Mouse (Mus musculus): ENCODE measurements around the gene Gm4871.
"Not testable (repeated sequence)": the region's sequence is repeated elsewhere in the genome, so short reads cannot be mapped to it uniquely, and the experiment has no call there.

Gene Gm4871

GRCm38 (mm10) chr5:145032391-145032790 is at the start of gene Gm4871:
TSS of gene Gm4871 (minus strand) at chr5:145032754.
- DNase-seq (ENCODE audit: low read depth, low spot score), result not testable (repeated sequence)

GRCm38 (mm10) chr5:145081866-145082613 is 49.5 kb upstream of the Gm4871 start:
- DNase-seq (ENCODE audit: low read depth, low spot score), result no peak

DNA sequence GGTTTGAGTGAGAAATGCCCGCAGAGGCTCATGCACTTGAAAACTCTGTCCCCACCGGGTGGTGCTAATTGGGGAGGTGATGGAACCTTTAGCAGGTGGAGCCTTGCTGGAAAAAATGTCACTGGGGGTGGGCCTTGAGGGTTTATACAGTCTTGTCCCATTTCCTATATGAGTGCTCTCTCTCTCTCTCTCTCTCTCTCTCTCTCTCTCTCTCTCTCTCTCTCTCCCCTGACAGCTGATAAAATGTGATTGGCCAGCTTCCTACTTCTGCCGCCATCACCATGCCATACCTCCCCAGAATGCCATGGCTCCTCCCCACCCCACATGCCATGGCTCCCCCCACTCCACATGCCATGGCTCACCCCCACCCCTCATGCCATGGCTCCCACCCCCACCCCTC is 42.5 kb upstream of the Gm4871 start:
- DNase-seq (ENCODE audit: low read depth, low spot score), result no peak

GRCm38 (mm10) chr5:145071342-145071741 is 38.8 kb upstream of the Gm4871 start:
- peak; percentile 89 for DNase-seq (ENCODE audit: low read depth, low spot score)

- DNase-seq (ENCODE audit: low read depth, low spot score), result peak; percentile 89
These were observed 37.2 kb upstream of the Gm4871 start for GRCm38 (mm10) chr5:145069707-145070106.

DNA sequence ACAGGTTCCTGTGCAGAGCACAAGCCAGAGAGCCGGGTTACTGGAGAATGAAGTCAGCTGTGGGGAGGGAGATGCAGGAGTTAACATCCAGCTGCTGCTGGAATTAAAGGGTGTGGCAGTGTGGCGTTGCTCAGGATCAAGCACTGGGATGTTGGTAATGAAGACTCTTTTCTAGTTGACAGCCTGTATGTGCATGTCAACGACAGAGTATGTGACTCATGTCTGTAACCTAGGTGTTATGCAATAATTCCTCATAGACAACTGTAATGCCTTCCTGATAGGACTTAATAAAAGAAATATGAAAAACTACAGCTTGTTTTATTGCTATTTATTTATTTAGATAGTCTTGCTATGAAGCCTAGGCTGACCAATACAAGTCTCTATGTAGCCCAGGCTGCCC is 36.3 kb upstream of the Gm4871 start:
- DNase-seq (ENCODE audit: low read depth, low spot score), result no peak

- DNase-seq (ENCODE audit: low read depth, low spot score), result peak; percentile 85
These were observed 32.3 kb upstream of the Gm4871 start for GRCm38 (mm10) chr5:145064765-145065340.

DNA sequence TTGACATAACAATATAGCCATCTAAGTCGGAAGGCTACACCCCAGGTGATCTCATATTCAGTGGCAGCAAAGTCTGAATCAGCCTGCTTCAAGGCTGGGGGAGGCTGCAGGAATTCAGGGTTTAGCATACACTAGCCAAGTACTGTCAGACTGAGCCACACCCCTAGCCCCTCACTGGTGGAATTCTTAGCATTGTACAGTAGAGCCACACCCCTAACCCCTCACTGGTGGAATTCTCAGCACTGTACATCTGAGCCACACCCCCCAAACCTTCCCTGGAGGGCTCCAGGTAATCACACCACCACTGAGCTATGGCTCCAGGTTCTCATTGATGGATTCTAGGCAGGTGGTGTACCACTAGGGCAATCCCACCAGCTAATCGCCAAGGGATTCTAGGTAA is 27.0 kb upstream of the Gm4871 start:
- DNase-seq (ENCODE audit: low read depth, low spot score), result peak; percentile 89

DNA sequence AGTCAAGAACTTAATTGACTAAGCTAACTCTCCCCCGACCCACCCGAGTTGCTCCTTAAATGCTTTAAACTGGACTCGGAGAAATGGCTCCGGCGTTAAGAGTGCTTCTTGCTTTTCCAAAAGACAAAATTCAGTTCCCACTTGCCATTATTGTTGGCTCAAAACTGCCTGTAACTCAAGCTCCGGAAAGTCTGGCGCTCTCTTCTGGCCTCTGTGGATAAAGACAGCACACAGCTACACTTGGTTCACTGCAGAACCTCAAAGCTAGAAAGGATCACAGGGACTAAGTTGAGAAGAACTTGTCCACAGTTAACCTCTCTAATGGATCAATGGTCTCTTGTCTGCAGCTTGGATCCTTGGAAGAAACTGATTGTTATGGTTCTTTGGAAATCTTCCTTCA is 26.2 kb upstream of the Gm4871 start:
- DNase-seq (ENCODE audit: low read depth, low spot score), result peak; percentile 75

GRCm38 (mm10) chr5:145057907-145058306 is 25.4 kb upstream of the Gm4871 start:
- no peak for DNase-seq (ENCODE audit: low read depth, low spot score)

- not testable (repeated sequence) for DNase-seq (ENCODE audit: low read depth, low spot score)
These were observed 21.6 kb upstream of the Gm4871 start for GRCm38 (mm10) chr5:145054187-145054586.

- DNase-seq (ENCODE audit: low read depth, low spot score), result not testable (repeated sequence)
These were observed 10.1 kb upstream of the Gm4871 start, which contains the start of gene 1700018F24Rik for GRCm38 (mm10) chr5:145042690-145043089. TSS of gene 1700018F24Rik (plus strand) at chr5:145042990.

DNA sequence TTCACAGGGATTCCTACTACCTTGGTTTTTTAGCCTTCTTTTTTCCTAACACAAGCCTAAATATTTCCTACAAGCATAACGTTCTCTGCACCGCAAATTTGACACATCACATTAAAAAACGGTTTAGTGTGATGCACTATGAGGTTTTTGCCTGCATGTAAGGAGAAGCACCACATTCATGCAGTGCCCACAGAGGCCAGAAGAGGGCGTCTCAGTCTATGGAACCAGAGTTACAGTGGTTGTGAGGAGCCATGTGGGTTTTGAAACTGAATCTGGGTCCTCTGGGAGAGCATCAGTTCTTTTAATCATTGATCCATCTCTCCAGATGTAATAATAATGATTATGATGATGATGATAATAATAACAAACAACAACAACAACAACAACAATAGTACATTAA is 9.1 kb upstream of the Gm4871 start:
- peak; percentile 79 for DNase-seq (ENCODE audit: low read depth, low spot score)

DNA sequence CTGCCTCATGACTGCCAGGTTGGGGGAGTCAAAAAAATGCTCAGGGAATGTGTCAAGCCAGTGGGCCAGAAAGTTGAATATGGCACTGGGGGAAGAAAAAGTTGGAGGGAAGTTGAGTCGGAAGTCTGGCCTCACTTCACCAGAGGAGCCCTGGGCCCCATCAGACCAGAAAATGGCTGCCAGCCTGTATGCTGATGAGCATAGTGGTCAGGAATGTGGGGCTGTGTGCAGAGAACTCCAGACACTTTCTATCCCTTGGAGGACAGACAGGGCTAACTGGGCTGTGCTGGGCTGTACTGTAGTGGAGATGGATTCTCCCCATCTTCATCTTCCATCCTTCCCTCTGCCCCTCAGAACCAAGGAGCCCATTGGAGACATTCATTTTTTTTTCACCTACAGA is 2.1 kb downstream of the Gm4871 start:
- not testable (repeated sequence) for DNase-seq (ENCODE audit: low read depth, low spot score)

DNA sequence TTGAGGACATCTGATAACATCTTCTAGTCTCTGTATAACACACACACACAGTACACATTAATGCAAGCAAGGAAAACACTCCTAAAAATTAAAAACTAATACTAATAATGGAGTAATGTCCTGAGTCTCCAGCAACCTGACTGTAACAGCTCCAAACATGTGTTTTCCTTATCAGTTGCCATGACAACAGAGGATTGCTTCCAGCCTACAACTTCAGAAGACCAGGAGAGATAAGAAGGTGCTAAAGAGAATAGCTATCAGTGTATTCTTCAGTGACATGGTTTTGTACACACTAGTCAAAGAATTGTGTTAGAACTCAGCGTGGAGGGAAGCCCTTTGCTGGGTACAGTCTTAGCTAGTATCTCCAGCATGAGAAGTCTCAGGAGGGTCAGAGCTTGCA is 11.8 kb downstream of the Gm4871 start:
- not testable (repeated sequence) for DNase-seq (ENCODE audit: low read depth, low spot score)

GRCm38 (mm10) chr5:145020254-145020653 is 12.3 kb downstream of the Gm4871 start:
- DNase-seq (ENCODE audit: low read depth, low spot score), result not testable (repeated sequence)

DNA sequence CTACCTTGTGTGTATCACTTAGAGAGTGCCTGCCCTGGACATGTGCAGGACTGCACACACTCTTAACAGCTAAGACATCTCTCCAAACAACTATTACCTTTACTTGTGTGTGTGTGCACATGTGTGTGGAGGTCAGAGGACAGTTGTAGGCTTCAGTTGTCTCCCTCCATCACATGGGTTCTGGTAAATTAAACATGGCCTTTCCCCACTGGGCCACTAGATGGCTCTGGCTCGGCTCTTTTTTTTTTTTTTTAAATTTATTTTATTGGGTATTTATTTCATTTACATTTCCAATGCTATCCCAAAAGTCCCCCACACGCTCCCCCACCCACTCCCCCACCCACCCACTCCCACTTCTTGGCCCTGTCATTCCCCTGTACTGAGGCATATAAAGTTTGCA is 15.8 kb downstream of the Gm4871 start:
- not testable (repeated sequence) for DNase-seq (ENCODE audit: low read depth, low spot score)

- DNase-seq (ENCODE audit: low read depth, low spot score), result no peak
These were observed 18.3 kb downstream of the Gm4871 start for GRCm38 (mm10) chr5:145014278-145014677.

DNA sequence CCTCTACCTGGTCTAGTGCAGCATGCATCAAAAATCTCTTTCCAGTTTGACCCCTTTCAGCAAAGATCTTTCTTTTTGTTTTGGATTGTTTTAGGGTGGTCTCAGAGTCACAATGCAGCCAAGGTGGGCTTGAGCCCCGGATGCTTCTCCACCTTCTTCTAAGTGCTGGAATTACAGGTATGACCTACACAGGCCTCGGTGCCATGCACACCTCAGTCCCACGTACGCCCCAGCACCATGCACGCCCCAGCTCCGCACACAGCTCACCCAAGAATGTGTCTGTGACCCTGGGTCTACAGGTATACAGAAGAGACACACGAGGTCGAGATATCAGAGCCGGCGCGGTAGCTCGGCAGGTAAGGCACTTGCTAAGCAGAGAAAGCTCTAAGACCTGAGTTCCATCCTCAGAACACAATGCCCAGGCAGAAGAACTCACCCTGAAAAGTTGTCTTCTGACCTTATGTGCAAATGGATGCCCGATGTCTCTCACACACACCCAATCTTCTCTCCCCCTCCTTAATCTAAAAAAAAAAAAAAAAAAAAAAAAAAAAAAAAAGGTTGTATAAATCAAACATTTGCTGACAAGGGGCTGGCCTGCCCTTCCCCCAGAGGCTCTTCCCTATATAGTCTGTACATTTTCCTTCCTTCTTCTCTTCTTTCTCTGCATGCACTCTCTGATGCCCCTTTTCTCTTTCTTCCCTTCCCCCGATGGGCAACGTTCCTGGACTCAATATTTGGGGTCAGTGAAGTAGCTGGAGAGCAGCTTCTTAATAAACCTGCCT is 23.5 kb downstream of the Gm4871 start:
- DNase-seq (ENCODE audit: low read depth, low spot score), result no peak

GRCm38 (mm10) chr5:145005596-145005995 is 27.0 kb downstream of the Gm4871 start:
- no peak for DNase-seq (ENCODE audit: low read depth, low spot score)

- no peak for DNase-seq (ENCODE audit: low read depth, low spot score)
These were observed 28.1 kb downstream of the Gm4871 start for GRCm38 (mm10) chr5:145004495-145004894.

DNA sequence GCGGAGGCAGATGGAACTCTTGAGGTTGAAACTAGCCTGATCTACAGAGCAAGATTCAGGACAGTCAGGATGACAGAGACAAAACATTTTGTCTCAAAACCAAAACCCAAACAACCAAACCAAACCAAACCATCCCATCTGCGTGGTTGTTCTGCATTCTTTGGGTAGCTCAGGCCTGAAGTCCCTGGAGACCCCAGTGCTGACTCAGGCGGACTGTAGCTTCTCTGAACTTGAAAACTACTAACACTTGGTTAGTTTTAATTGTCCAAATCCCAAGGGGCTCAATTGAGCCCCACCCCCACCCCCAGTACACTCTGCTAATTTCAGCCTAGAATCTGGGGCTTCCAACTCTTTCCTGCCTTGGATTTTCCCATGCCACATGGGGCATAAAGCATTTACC is 29.2 kb downstream of the Gm4871 start:
- no peak for DNase-seq (ENCODE audit: low read depth, low spot score)

Measured in ZHBTc4 (cell line).